Mouse (Mus musculus): ENCODE data around the gene Nmrk1. TPM values are rescaled to one million over a fixed set of nuclear protein-coding genes. Genes with fewer than 3 reads are reported as not detected.

Gene Nmrk1
- 4.7 and 8.9 TPM in 2 replicates for polyA plus RNA-seq (2015; fragmentation: Nextera tagmentation; extraction: Ambion mirVana)

GRCm38 (mm10) chr19:18631644-18632219 lies at the start of gene Nmrk1, which contains the start of gene Ostf1:
Nmrk1 (plus strand) TSS chr19:18631950.
Ostf1 (minus strand) TSS chr19:18631823.

GRCm38 (mm10) chr19:18670608-18671007 lies 38.9 kb downstream of the Nmrk1 start, which contains the start of gene Carnmt1:
Carnmt1 (plus strand) TSS chr19:18670764.

Other genes starting within 250 kb of the Nmrk1 start
- 111 and 143 TPM in 2 replicates for gene Ostf1, start 127 bp upstream of the Nmrk1 start, polyA plus RNA-seq (2015; fragmentation: Nextera tagmentation; extraction: Ambion mirVana)
- 24.5 and 33.0 TPM in 2 replicates for gene Carnmt1, start 38.8 kb downstream of the Nmrk1 start, polyA plus RNA-seq (2015; fragmentation: Nextera tagmentation; extraction: Ambion mirVana)
- gene D030056L22Rik, start 81.2 kb downstream of the Nmrk1 start, polyA plus RNA-seq (2015; fragmentation: Nextera tagmentation; extraction: Ambion mirVana): 25.6 and 27.6 TPM in 2 replicates
- gene Trpm6, start 118.0 kb downstream of the Nmrk1 start, polyA plus RNA-seq (2015; fragmentation: Nextera tagmentation; extraction: Ambion mirVana): 0.03 and 0.23 TPM in 2 replicates

Data from adrenal gland, postnatal 0 days (tissue).